Mouse (Mus musculus) adrenal gland, postnatal 14 days (tissue): Measurements from ENCODE around the gene Tchp. TPM values are rescaled to one million over a fixed set of nuclear protein-coding genes. Genes with fewer than 3 reads are reported as not detected.
A peak's percentile ranks its signal among the peaks of the same experiment; 100 is the strongest.

ENCODE experiments used
- DNase-seq: peaks from one replicate; pipeline ENCODE4 v3.0.0; 2021; ENCODE audit warnings: mixed read lengths
- microRNA-seq, 2 experiments: library from miRNA; unstranded; fragments of <30 nt; microRNA quantifications; one replicate each; pipeline ENCODE4 v1.2.0; 2021
- total RNA-seq: library from RNA; stranded (reverse); gene quantifications from 2 replicates; pipeline ENCODE4 v1.2.3, GENCODE M21; 2021

Gene Tchp
- total RNA-seq, 1 experiment from 2014 or later: 6.9 TPM

DNA sequence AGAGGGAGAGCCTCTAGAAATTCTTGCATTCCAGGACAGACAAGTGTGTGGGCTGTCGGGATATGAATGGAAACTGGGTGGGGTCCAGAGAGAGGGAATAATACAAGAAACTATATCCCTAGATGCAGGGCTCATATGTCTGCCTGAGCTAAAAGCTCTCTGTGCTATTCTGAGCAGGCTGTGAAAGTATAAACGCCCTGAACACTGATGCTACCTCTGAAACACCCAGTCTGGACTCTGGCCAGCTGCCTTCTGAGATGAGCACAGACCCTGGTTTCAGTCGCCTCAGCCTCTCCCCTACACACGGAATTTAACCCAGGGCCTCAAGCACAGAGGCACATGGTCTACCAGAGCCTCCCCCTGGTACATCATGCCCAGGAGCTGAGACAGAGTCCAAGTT is 33.0 kb downstream of the Tchp start:
- no peak for DNase-seq

GRCm38 (mm10) chr5:114742572-114742971 is 35.0 kb downstream of the Tchp start:
- DNase-seq: no peak

DNA sequence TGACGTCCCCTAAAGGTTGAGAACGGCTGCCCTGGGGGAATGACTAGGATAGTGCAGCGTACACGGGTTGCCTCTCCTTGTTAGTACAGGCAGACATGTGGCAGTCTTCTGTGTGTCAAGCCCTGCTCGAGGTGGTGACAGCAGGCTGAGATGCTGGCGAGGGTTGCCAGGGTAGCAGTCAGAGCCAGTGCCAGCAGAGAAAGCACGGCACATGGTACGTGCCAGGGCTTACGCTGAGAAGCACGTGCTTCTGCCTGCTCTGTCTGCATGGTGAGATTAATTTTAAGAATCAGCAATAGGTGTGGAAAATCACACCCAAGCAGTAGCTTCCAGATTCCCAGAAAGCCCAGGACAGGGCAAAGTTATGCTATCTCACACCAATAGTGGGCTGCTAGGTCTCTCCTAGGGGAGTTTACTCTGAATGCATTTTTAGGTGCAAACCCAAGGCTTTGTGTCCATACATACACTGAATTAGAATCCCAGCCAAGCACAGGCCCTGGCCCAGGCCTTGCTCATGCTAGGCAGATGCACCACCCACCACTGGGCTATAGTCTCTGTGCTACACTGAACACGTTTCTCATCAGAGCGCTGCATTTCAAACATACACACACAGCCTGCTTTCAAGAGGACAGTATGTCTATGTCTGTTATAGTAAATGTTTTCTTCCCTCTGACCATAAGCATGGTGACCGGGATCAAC is 35.6 kb downstream of the Tchp start:
- DNase-seq: no peak

DNA sequence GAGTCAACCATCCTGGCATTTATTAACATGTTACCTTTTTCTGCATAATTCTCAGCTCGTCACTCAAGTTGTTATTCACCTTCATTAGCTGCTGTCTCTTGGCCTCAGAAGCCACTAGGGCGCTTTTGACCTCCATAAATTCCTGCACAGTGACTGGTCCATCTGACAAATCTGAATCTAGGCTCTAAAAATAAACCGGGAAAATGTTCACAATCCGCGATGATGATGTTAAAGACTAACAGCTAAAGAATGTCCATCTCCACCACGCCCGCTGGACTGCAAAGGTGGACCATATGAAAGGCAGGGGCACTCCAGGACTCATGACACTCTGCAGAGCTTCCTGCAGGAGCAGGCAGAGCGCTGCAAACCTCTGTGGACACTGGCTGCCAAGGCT is 36.1 kb downstream of the Tchp start:
- DNase-seq: no peak

GRCm38 (mm10) chr5:114745581-114745980 is 38.0 kb downstream of the Tchp start:
- no peak for DNase-seq

DNA sequence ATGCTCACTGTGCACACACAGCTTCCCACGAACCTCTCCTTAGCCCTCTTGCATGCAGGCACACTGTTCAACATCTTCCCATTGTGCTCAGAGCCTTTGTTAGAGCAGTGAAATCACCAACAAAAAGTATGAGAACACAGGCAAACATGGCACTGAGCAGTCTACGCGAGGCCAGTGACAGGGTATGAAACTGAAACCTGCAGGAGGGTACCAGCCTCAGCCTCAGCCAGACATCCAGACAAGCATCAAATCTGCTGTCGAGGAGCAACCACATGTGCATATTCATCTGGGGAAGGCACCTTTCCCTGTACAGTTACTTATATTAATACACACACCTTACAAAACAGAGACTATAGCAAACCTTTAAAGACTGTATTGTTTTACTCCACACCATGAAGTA is 39.3 kb downstream of the Tchp start:
- no peak for DNase-seq

GRCm38 (mm10) chr5:114747521-114747920 is 40.0 kb downstream of the Tchp start:
- no peak for DNase-seq

GRCm38 (mm10) chr5:114750325-114750724 is 42.8 kb downstream of the Tchp start:
- no peak for DNase-seq

GRCm38 (mm10) chr5:114752397-114752796 is 44.8 kb downstream of the Tchp start:
- no peak for DNase-seq

DNA sequence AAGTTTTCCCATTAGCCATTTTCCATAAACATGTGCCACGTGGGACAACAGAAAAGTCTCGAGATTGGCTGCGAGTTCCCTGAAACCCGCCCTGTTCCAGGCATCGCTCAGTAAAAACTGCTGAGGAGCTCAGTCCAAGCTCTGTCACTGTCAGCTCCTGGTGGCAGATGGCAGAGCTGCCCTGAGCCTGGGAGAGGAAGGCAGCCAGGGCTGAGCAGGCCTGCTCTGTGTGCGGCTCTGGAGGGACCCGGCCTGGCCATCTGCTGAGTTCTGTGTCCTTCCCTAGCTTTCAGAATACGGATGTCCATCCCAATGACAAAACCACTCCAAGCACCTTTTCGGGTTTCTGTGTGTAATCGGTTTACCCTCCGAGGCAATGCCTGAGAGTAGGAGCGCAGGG is 45.8 kb downstream of the Tchp start:
- DNase-seq: no peak

- DNase-seq: no peak
Measured at GRCm38 (mm10) chr5:114759536-114760090, 52.1 kb downstream of the Tchp start.

- DNase-seq: no peak
Measured at GRCm38 (mm10) chr5:114761980-114762379, 54.4 kb downstream of the Tchp start.

- peak; percentile 67 for DNase-seq
Measured at GRCm38 (mm10) chr5:114764812-114765735, 57.5 kb downstream of the Tchp start.

DNA sequence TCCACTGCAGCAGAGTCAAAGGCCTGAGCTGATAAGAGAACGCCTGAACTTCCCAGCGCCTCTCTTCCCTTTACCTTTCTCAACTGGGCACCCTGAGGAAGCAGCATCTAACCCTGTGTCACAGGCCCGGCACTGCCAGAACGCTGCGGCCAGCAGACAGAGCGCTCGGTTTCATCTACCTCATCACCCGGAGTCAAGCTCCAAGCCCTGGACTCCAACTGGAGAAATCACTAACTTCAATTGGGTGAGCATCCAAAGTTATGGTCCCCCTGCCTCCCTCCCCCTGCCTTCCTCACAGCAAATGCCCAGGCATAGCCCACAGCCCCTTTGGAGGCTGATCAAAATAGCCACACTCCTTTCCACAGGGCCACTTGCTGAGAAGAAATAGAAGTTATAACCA is 59.1 kb downstream of the Tchp start:
- DNase-seq: no peak

- no peak for DNase-seq
Measured at GRCm38 (mm10) chr5:114767185-114767584, 59.6 kb downstream of the Tchp start.

DNA sequence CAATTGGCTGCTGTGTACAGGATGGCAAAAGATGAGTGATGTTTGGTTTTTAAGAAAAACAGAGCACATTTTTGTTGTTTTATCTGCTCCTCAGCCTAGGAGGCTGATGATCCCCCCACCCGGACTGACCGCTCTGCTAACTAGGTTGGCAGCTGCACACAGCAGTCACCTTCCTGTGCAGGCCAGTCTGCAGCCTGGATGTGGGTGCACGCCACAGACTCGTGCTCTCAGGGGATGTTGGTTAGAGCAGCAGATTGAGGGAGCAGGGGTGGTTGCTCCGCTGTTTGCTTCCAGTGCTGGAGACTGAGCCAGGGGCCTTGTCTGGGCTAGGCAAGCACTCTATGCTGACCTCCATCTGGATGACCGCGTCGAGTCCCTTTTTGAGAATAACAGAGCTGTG is 62.2 kb downstream of the Tchp start:
- DNase-seq: no peak

DNA sequence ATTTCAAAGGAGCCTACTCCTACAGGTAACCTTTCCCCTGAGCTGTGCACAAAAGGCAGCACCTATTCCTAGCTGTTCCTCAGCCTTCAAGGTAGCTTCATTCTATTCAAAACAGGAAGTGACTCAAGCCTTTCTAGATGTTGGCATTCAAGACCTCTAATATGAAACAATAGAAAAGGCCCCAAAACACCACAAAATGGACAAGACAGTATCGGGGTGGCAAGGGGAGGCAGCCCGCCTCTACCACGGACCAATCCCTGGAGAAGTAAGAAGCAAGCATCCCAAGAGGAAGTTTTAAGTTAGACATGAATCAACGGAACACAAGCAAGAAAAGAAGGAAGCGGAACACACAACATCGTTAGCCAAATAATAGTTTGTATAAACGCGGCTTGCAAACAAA is 64.2 kb downstream of the Tchp start:
- DNase-seq: no peak

Small RNA genes within 50 kb of the gene (microRNA-seq; reads per million reads assigned to microRNA genes)
- 0 reads per million in 2 experiments for gene Mir7028

Other genes with a start within 250 kb of the Tchp start
- gene Fam222a, start 139.7 kb upstream of the Tchp start, total RNA-seq: 55.8 and 77.0 TPM in 2 replicates
- gene Trpv4, start 49.3 kb upstream of the Tchp start, total RNA-seq: 2.1 and 3.6 TPM in 2 replicates
- gene Gltp, start 16.8 kb upstream of the Tchp start, total RNA-seq: 39.2 and 41.7 TPM in 2 replicates
- gene Ankrd13a, start 66.9 kb downstream of the Tchp start, total RNA-seq: 89.4 and 95.0 TPM in 2 replicates
- gene Git2, start 67.8 kb downstream of the Tchp start, total RNA-seq: 42.7 and 49.4 TPM in 2 replicates
- gene 1500011B03Rik, start 115.7 kb downstream of the Tchp start, total RNA-seq: 36.8 and 43.6 TPM in 2 replicates
- not detected in 2 replicates for gene 4930519G04Rik, start 145.9 kb downstream of the Tchp start, total RNA-seq
- gene Gm9936, start 150.9 kb downstream of the Tchp start, total RNA-seq: not detected in 2 replicates
- 6.5 and 7.7 TPM in 2 replicates for gene Oasl2, start 189.2 kb downstream of the Tchp start, total RNA-seq
- 0.83 and 1.5 TPM in 2 replicates for gene Oasl1, start 215.5 kb downstream of the Tchp start, total RNA-seq
- gene 2210016L21Rik, start 234.4 kb downstream of the Tchp start, total RNA-seq: 36.2 and 36.3 TPM in 2 replicates